In the genomic region with DNA sequence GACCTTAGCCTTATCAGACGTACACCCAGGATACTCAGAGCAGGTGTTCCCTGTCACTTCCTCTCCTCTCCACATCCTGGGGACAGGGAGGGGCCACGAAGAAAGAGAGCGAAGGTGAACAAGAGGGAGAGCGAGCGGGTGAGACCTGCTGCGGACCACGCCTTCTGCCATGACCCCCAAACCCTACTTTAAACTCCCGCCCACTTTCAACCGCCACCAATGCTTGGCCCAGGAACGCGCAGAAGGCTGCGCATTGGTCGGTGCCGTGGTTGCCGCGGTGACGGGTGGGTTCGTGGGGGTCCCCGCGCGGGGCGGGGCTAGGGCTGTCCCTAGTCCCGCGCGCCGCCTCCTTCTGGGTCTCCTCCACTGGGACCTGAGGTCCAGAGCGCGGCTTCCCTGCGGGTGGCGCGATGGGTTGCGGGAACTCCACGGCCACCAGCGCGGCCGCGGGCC, we compare ENCODE assay signal across 8 mouse cellular contexts. TPM values are rescaled to one million over a fixed set of nuclear protein-coding genes. Genes with fewer than 3 reads are reported as not detected.
A peak's percentile ranks its signal among the peaks of the same experiment; 100 is the strongest.
DNase-seq lines count a peak whose midpoint lies in the region; ATAC-seq and TF ChIP-seq lines count a peak whose summit lies in the region.

1500009L16Rik (plus strand) TSS at position 287 of the 453 bp plus-strand sequence.

- no peak for TF ChIP-seq EP300 in lung, postnatal 0 days (IDR thresholded peaks at IDR 0.05)

- peak within 1 kb of the TSS; percentile 67 for H3K4me3 ChIP-seq in cerebellum, adult 2 months (replicated peaks; ENCODE audit: insufficient read depth, low read depth, low read length)
- peak within 1 kb of the TSS; percentile 71 for H3K4me3 ChIP-seq in hindbrain, embryonic 12.5 days
- peak within 1 kb of the TSS; percentile 63 for H3K4me3 ChIP-seq in lung, postnatal 0 days (ENCODE audit: low read depth, low read length)

- H3K9me3 ChIP-seq in hindbrain, embryonic 12.5 days (replicated peaks), result no peaks in the 10 kb centered on the region
- no peaks in the 10 kb centered on the region for H3K9me3 ChIP-seq in lung, postnatal 0 days (ENCODE audit: low read length)

- under 1% methylated on average over 37 of the region's 37 CpGs for WGBS in cerebellum, adult 2 months
- WGBS in hindbrain, embryonic 12.5 days, result under 1% methylated on average over 37 of the region's 37 CpGs
- 5% methylated on average over 25 of the region's 37 CpGs for WGBS in lung, postnatal 0 days

- ATAC-seq in hindbrain, embryonic 12.5 days (ENCODE audit: low FRiP score), result peak; percentile 99
- peak; percentile 90 for ATAC-seq in lung, postnatal 0 days

- DNase-seq in ZHBTc4 (ENCODE audit: low read depth, low spot score), result peak; percentile 90
- peak; percentile 58 to 69 for DNase-seq in cerebellum, adult 2 months
- peak; percentile 88 for DNase-seq in forelimb bud, embryonic 11.5 days (ENCODE audit: low read depth, low spot score)
- DNase-seq in layer of hippocampus, postnatal 25 days (ENCODE audit: extremely low spot score in 1 of 2, low spot score in 1 of 2), result peak; percentile 44 to 57
- peak; percentile 70 for DNase-seq in lung, postnatal 0 days (ENCODE audit: low spot score)
- DNase-seq in ovary, postnatal 14 days (ENCODE audit: low spot score), result peak; percentile 46
- peak; percentile 76 to 79 for DNase-seq in urinary bladder, postnatal 4 days (ENCODE audit: low spot score in 2 of 2)

- TF ChIP-seq POLR2A in cerebellum, adult 2 months (IDR thresholded peaks at IDR 0.05; ENCODE audit: borderline replicate concordance, insufficient read depth, low read length), result no peak

- H3K27ac ChIP-seq in cerebellum, adult 2 months (ENCODE audit: insufficient read depth, low read length), result no peak within 1 kb of the TSS
- no peak within 1 kb of the TSS for H3K27ac ChIP-seq in hindbrain, embryonic 12.5 days
- H3K27ac ChIP-seq in lung, postnatal 0 days (ENCODE audit: low read length), result 0 out of 2 replicates have a peak within 1 kb of the TSS, but pooled peaks have one; percentile 14

- peak within 1 kb of the TSS; percentile 77 for H3K9ac ChIP-seq in hindbrain, embryonic 12.5 days
- H3K9ac ChIP-seq in lung, postnatal 0 days (replicated peaks; ENCODE audit: low read depth), result no peak within 1 kb of the TSS

- no peaks in the 10 kb centered on the region for H3K36me3 ChIP-seq in hindbrain, embryonic 12.5 days
- H3K36me3 ChIP-seq in lung, postnatal 0 days (ENCODE audit: insufficient read depth, low read length), result no peaks in the 10 kb centered on the region

- H3K27me3 ChIP-seq in cerebellum, adult 2 months (ENCODE audit: control insufficient read depth, insufficient read depth, low read length), result no peaks in the 10 kb centered on the region
- peaks cover 7% of the 10 kb centered on the region for H3K27me3 ChIP-seq in hindbrain, embryonic 12.5 days
- no peaks in the 10 kb centered on the region for H3K27me3 ChIP-seq in lung, postnatal 0 days (replicated peaks; ENCODE audit: insufficient read depth, low read length)

- no peak for TF ChIP-seq CTCF in cerebellum, adult 2 months (IDR thresholded peaks at IDR 0.05; ENCODE audit: borderline replicate concordance, insufficient read depth, low read depth, low read length)
- no peak for TF ChIP-seq CTCF in lung, postnatal 0 days (IDR thresholded peaks at IDR 0.05)

- H3K4me2 ChIP-seq in hindbrain, embryonic 12.5 days (replicated peaks), result peak within 1 kb of the TSS; percentile 73
- H3K4me2 ChIP-seq in lung, postnatal 0 days (replicated peaks; ENCODE audit: low read depth, low read length), result peak within 1 kb of the TSS; percentile 91

- H3K4me1 ChIP-seq in cerebellum, adult 2 months (ENCODE audit: control insufficient read depth, insufficient read depth, low read length), result no peaks in the 10 kb centered on the region
- H3K4me1 ChIP-seq in hindbrain, embryonic 12.5 days, result peaks cover 5% of the 10 kb centered on the region; the same call in 1 of the 2 replicates
- 0 out of 2 replicates have a peak, but pooled peaks cover 4% of the 10 kb centered on the region for H3K4me1 ChIP-seq in lung, postnatal 0 days (ENCODE audit: insufficient read depth, low read depth, low read length)

RNA-seq across cellular contexts. Expression of gene 1500009L16Rik, which starts in this region (rescaled TPM):
- polyA plus RNA-seq in cerebellum, adult 2 months (2012; rRNA removed), result 17.9 and 18.8 TPM in 2 replicates
- polyA plus RNA-seq in hindbrain, embryonic 12.5 days (2016; fragmentation: Nextera tagmentation; extraction: Ambion mirVana), result 40.3 and 42.9 TPM in 2 replicates
- 10 to 100 TPM; 15.2 to 18.9 TPM for total RNA-seq in layer of hippocampus, postnatal 25 days (2021)
- polyA plus RNA-seq in lung, postnatal 0 days (2015; fragmentation: Nextera tagmentation; extraction: Ambion mirVana), result 19.6 and 21.5 TPM in 2 replicates
